Mouse (Mus musculus): ENCODE results near the gene Eif4e2.

GRCm38 (mm10) chr1:87264134-87265006 is 50.7 kb downstream of the Eif4e2 start, which contains the start of gene Efhd1:
- no peak for TF ChIP-seq CTCF (IDR thresholded peaks at IDR 0.05; ENCODE audit: low read depth)
- TF ChIP-seq EP300 (optimal IDR thresholded peaks at IDR 0.05): no peak

All from stomach, postnatal 0 days (tissue).